Mouse (Mus musculus) liver, embryonic 13.5 days (tissue): ENCODE data around the gene Bmpr1b. TPM values are rescaled to one million over a fixed set of nuclear protein-coding genes. Genes with fewer than 3 reads are reported as not detected.

Source experiments
- ATAC-seq: fragments of 200-750 bp; cut with Nextera tagmentation; 2 replicates; pipeline ENCODE4 v1.8.0; 2017; ENCODE audit warnings: low read depth, mild to moderate bottlenecking, moderate number of reproducible peaks, moderate library complexity
- DNase-seq: peaks from one replicate; pipeline ENCODE4 v3.0.0; 2022
- H3K27ac ChIP-seq: fragments of 300-500 bp; sonication (generic); 2 replicates; pipeline ENCODE4 v1.5.1; 2015; ENCODE audit warnings: moderate library complexity, mild to moderate bottlenecking, inconsistent platforms
- H3K27me3 ChIP-seq: fragments of 300-500 bp; sonication (generic); 2 replicates; pipeline ENCODE4 v1.6.1; 2015; ENCODE audit warnings: mild to moderate bottlenecking, inconsistent platforms
- H3K36me3 ChIP-seq: fragments of 300-500 bp; sonication (generic); 2 replicates; pipeline ENCODE4 v1.6.1; 2015; ENCODE audit warnings: mild to moderate bottlenecking, inconsistent platforms
- H3K4me1 ChIP-seq: fragments of 300-500 bp; sonication (generic); replicated peaks from 2 replicates; pipeline ENCODE4 v1.6.1; 2015; ENCODE audit warnings: inconsistent platforms
- H3K4me2 ChIP-seq: fragments of 300-500 bp; sonication (generic); 2 replicates; pipeline ENCODE4 v1.6.1; 2015; ENCODE audit warnings: inconsistent platforms, mild to moderate bottlenecking, moderate library complexity
- H3K4me3 ChIP-seq: fragments of 300-500 bp; sonication (generic); replicated peaks from 2 replicates; pipeline ENCODE4 v1.5.1; 2015; ENCODE audit warnings: mild to moderate bottlenecking, inconsistent platforms
- H3K9ac ChIP-seq: fragments of 300-500 bp; sonication (generic); 2 replicates; pipeline ENCODE4 v1.6.1; 2015; ENCODE audit warnings: mild to moderate bottlenecking, inconsistent platforms
- H3K9me3 ChIP-seq: fragments of 300-500 bp; sonication (generic); replicated peaks from 2 replicates; pipeline ENCODE4 v1.6.1; 2016; ENCODE audit warnings: inconsistent platforms
- WGBS: fragments of 180-500 bp; shearing (Covaris S2); methylation state at CpG from one replicate; pipeline ENCODE4 v1.1.7; 2015; ENCODE audit not compliant: insufficient replicate concordance; 5-methylcytosine and 5-hydroxymethylcytosine counted together
- polyA plus RNA-seq: library from polyadenylated mRNA; unstranded; fragments of >200 nt; fragmentation: Nextera tagmentation; extraction: Ambion mirVana; gene quantifications from 2 replicates; pipeline ENCODE4 v1.2.1, GENCODE M21; 2015

The Bmpr1b gene
- polyA plus RNA-seq, 1 experiment from 2014 or later: 0.18 TPM

GRCm38 (mm10) chr3:142113208-142113607 is 56.0 kb downstream of the Bmpr1b start:
- Histone ChIP-seq H3K4me1 (no peaks in the 10 kb centered on the region), H3K27me3 (no peaks in the 10 kb centered on the region), H3K9me3 (no peaks in the 10 kb centered on the region), H3K4me3 (no peak overlapping the region), H3K36me3 (no peaks in the 10 kb centered on the region), H3K4me2 (no peak overlapping the region), H3K27ac (no peak overlapping the region), H3K9ac (no peak overlapping the region)
- DNase-seq (no peak), ATAC-seq (no peak)
- 52% methylated on average over 4 of the region's 4 CpGs for WGBS

- Histone ChIP-seq H3K4me3 (no peak overlapping the region), H3K36me3 (no peaks in the 10 kb centered on the region), H3K9ac (no peak overlapping the region), H3K27me3 (no peaks in the 10 kb centered on the region), H3K4me2 (no peak overlapping the region), H3K9me3 (no peaks in the 10 kb centered on the region; the same call in 1 of the 2 replicates), H3K27ac (no peak overlapping the region), H3K4me1 (no peaks in the 10 kb centered on the region)
- no peak for DNase-seq
- WGBS: 55% methylated on average over 6 of the region's 6 CpGs
- no peak for ATAC-seq
Observed at GRCm38 (mm10) chr3:142106227-142106626, 63.0 kb downstream of the Bmpr1b start.

- no peak overlapping the region for H3K4me2 ChIP-seq
- H3K36me3 ChIP-seq: no peaks in the 10 kb centered on the region
- 74% methylated on average over 10 of the region's 10 CpGs for WGBS
- ATAC-seq (no peak), DNase-seq (no peak)
- H3K27ac ChIP-seq: no peak overlapping the region
- no peak overlapping the region for H3K9ac ChIP-seq
- H3K4me3 ChIP-seq: no peak overlapping the region
- H3K4me1 ChIP-seq: no peaks in the 10 kb centered on the region
- H3K9me3 ChIP-seq: no peaks in the 10 kb centered on the region; the same call in 1 of the 2 replicates
- no peaks in the 10 kb centered on the region for H3K27me3 ChIP-seq
Observed at GRCm38 (mm10) chr3:142104027-142104805, 65.0 kb downstream of the Bmpr1b start.

- DNase-seq: no peak
- Histone ChIP-seq H3K9me3 (no peaks in the 10 kb centered on the region; the same call in 1 of the 2 replicates), H3K4me2 (no peak overlapping the region), H3K36me3 (no peaks in the 10 kb centered on the region), H3K27ac (no peak overlapping the region), H3K27me3 (no peaks in the 10 kb centered on the region), H3K4me1 (no peaks in the 10 kb centered on the region), H3K9ac (no peak overlapping the region), H3K4me3 (no peak overlapping the region)
- no peak for ATAC-seq
- WGBS: 67% methylated on average over 4 of the region's 4 CpGs
Observed at GRCm38 (mm10) chr3:142103622-142104021, 65.6 kb downstream of the Bmpr1b start.

- no peak overlapping the region for H3K9ac ChIP-seq
- WGBS: 35% methylated on average over 2 of the region's 2 CpGs
- DNase-seq: no peak
- ATAC-seq: no peak
- H3K4me3 ChIP-seq: no peak overlapping the region
- no peaks in the 10 kb centered on the region for H3K27me3 ChIP-seq
- H3K27ac ChIP-seq: no peak overlapping the region
- H3K36me3 ChIP-seq: no peaks in the 10 kb centered on the region
- H3K4me1 ChIP-seq: no peaks in the 10 kb centered on the region
- H3K4me2 ChIP-seq: no peak overlapping the region
- no peaks in the 10 kb centered on the region; the same call in 1 of the 2 replicates for H3K9me3 ChIP-seq
Observed at GRCm38 (mm10) chr3:142099151-142099550, 70.1 kb downstream of the Bmpr1b start.

GRCm38 (mm10) chr3:142094049-142094448 is 75.2 kb downstream of the Bmpr1b start:
- Histone ChIP-seq H3K36me3 (no peaks in the 10 kb centered on the region), H3K27ac (no peak overlapping the region), H3K27me3 (no peaks in the 10 kb centered on the region), H3K4me3 (no peak overlapping the region), H3K4me2 (no peak overlapping the region), H3K9me3 (no peaks in the 10 kb centered on the region), H3K9ac (no peak overlapping the region), H3K4me1 (no peaks in the 10 kb centered on the region)
- DNase-seq (no peak), ATAC-seq (no peak)
- 72% methylated on average over 4 of the region's 4 CpGs for WGBS

GRCm38 (mm10) chr3:142089684-142090083 is 79.5 kb downstream of the Bmpr1b start:
- Histone ChIP-seq H3K36me3 (no peaks in the 10 kb centered on the region), H3K4me1 (no peaks in the 10 kb centered on the region), H3K4me2 (no peak overlapping the region), H3K9me3 (no peaks in the 10 kb centered on the region), H3K4me3 (no peak overlapping the region), H3K27ac (no peak overlapping the region), H3K27me3 (no peaks in the 10 kb centered on the region), H3K9ac (no peak overlapping the region)
- DNase-seq (no peak), ATAC-seq (no peak)
- 69% methylated on average over 4 of the region's 4 CpGs for WGBS

- Histone ChIP-seq H3K36me3 (no peaks in the 10 kb centered on the region), H3K9ac (no peak overlapping the region), H3K27me3 (no peaks in the 10 kb centered on the region), H3K4me1 (no peaks in the 10 kb centered on the region), H3K4me3 (no peak overlapping the region), H3K27ac (no peak overlapping the region), H3K9me3 (no peaks in the 10 kb centered on the region), H3K4me2 (no peak overlapping the region)
- ATAC-seq: no peak
- no peak for DNase-seq
- 68% methylated on average over 3 of the region's 3 CpGs for WGBS
Observed at GRCm38 (mm10) chr3:142085938-142086337, 83.3 kb downstream of the Bmpr1b start.

GRCm38 (mm10) chr3:142084091-142084490 is 85.1 kb downstream of the Bmpr1b start:
- Histone ChIP-seq H3K36me3 (no peaks in the 10 kb centered on the region), H3K27me3 (no peaks in the 10 kb centered on the region), H3K9me3 (no peaks in the 10 kb centered on the region), H3K9ac (no peak overlapping the region), H3K27ac (no peak overlapping the region), H3K4me3 (no peak overlapping the region), H3K4me2 (no peak overlapping the region), H3K4me1 (no peaks in the 10 kb centered on the region)
- WGBS: 40% methylated on average over 1 of the region's 1 CpGs
- DNase-seq (no peak), ATAC-seq (no peak)

GRCm38 (mm10) chr3:142077723-142078302 is 91.4 kb downstream of the Bmpr1b start:
- H3K4me1 ChIP-seq: no peaks in the 10 kb centered on the region
- ATAC-seq: no peak
- H3K4me2 ChIP-seq: no peak overlapping the region
- H3K9ac ChIP-seq: no peak overlapping the region
- H3K36me3 ChIP-seq: no peaks in the 10 kb centered on the region
- WGBS: 35% methylated on average over 3 of the region's 3 CpGs
- no peak for DNase-seq
- H3K9me3 ChIP-seq: no peaks in the 10 kb centered on the region
- H3K27me3 ChIP-seq: no peaks in the 10 kb centered on the region
- no peak overlapping the region for H3K4me3 ChIP-seq
- no peak overlapping the region for H3K27ac ChIP-seq

- Histone ChIP-seq H3K27ac (no peak overlapping the region), H3K9ac (no peak overlapping the region), H3K4me3 (no peak overlapping the region), H3K4me2 (no peak overlapping the region), H3K4me1 (no peaks in the 10 kb centered on the region), H3K9me3 (no peaks in the 10 kb centered on the region), H3K36me3 (no peaks in the 10 kb centered on the region), H3K27me3 (no peaks in the 10 kb centered on the region)
- DNase-seq: no peak
- ATAC-seq: no peak
- WGBS: 70% methylated on average over 5 of the region's 5 CpGs
Observed at GRCm38 (mm10) chr3:142071601-142072000, 97.6 kb downstream of the Bmpr1b start.
